Mouse (Mus musculus) spleen, postnatal 10 days (tissue): ENCODE results near the gene Cbwd1.

ENCODE experiments used
- DNase-seq, 2 experiments: peaks; one replicate each; pipeline ENCODE4 v3.0.0; 2021 to 2022; ENCODE audit warnings: low spot score in 2 of 2

Cbwd1 gene

GRCm38 (mm10) chr19:24961172-24961962 is at the start of gene Cbwd1:
TSS of gene Cbwd1 (minus strand) at chr19:24961610.
- DNase-seq = peak; percentile 94 to 99

DNA sequence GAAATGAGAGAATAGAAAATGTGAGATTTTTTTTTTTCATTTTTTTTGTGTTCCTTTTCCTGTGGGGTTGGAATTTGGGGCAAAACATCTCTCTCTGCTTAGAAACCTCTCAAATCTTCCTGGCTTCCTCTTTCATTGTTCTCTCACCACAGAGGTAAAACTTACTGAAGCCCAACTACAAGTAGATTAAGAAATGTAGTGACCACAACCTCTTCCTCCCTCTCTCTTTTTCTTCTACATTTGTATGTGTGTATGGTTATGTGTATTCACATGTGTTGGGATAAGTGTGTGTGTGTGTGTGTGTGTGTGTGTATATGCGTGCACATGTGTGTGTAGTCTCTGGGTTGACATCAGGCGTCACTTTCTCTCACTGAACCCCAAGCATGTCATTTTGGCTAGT is 47.1 kb upstream of the Cbwd1 start:
- no peak for DNase-seq

GRCm38 (mm10) chr19:25006686-25007085 is 45.3 kb upstream of the Cbwd1 start:
- DNase-seq = no peak

- DNase-seq = no peak
Observed at GRCm38 (mm10) chr19:25003810-25004209, 42.4 kb upstream of the Cbwd1 start.

DNA sequence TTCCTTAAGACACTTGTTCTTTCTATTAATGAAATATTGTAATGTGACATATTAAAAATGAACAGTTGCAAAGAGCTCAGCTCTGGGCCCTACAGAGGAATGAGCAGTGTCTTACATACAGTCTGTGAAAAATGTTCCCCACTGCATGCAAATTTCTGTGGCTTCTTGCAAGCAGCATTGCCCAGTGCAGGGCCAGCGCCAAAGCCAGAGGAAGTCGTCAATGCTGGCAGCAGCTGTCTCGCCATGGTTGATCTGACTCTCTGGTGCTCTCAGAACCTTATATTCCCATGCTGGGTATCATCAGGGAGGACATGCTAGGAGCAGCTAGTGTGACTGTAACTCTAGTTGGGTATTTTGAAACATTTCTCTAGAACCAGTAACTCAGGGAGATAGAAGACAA is 41.4 kb upstream of the Cbwd1 start:
- peak in 1 of 2 experiments; percentile 57 for DNase-seq

GRCm38 (mm10) chr19:25002032-25002431 is 40.6 kb upstream of the Cbwd1 start:
- no peak for DNase-seq

GRCm38 (mm10) chr19:25000153-25000552 is 38.7 kb upstream of the Cbwd1 start:
- DNase-seq = no peak

DNA sequence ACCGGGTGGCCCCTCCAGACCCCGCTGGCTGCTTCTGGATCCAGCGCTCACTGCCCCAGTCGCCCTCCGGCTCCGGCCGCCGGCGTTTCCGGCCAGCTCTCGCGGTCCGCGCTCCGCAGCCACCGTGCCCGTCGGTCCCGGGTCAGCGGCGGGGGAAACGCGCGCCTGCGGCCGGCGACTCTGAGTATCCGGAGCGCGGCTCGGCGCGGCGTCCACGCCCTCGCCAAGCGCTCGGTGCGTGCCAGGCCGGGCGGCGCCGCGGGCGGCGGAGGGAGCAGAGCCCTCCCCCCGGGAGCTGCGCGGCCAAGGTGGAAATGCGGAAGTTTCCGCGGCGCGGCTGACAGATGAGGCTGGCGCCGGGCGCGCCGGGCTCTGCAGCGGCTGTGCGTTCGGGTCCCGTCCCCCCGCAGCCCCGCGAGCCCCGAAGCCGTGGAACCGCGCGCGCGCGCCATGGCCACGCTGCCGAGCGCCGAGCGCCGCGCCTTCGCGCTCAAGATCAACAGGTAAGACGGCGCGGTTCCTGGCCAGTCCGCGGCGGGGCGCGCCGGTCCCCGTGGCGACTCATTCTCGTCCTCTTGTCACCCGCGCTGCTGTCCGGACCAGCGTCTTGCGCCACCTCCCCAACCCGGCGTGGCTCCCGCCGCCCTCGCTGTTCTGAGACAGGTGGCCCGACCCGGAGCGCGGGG is 37.9 kb upstream of the Cbwd1 start, which contains the start of gene Dock8:
Dock8 (plus strand) TSS at position 334 of the 686 bp plus-strand sequence.
- DNase-seq = peak; percentile 69 to 79

DNA sequence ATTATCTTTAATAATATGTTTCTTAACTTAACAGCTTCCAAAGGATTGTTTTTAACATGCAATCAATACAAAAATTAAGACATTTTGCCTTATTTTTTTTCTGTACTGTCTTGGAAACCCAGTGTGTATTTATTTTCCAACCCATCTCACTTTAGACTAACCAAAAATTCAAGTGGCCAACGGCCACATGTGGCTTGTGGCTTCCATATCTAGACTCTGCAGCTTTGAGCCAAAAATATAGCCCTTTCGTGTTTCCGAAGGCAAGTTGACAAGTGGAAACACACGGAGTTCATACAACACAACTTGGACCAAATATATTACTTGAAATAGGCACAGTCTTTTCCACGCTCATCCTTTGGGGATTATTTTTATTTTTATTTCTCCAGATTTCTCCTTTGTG is 37.2 kb upstream of the Cbwd1 start:
- no peak for DNase-seq

- DNase-seq = no peak
Observed at GRCm38 (mm10) chr19:24996815-24997704, 35.6 kb upstream of the Cbwd1 start.

DNA sequence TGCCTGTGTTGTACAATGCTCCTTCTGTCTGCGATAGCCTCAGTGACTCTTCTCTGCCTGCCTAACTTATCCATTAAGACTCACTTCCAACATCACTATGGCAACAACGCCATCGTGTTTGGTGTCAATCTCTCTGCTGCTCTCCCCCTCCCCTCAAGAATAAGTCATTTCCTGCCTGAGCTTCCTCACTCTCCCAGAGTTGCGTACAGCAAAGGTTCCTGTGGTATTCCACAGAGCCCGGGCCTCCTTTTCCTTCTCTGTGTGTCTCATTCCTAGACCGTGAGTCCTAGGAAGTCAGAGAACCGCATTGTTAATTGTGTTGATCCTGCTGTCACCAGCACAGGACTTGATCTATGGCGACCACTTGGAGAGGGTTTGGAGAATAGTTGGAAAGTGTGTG is 33.5 kb upstream of the Cbwd1 start:
- DNase-seq = no peak

GRCm38 (mm10) chr19:24993526-24993925 is 32.1 kb upstream of the Cbwd1 start:
- DNase-seq = no peak

- DNase-seq = no peak
Observed at GRCm38 (mm10) chr19:24990138-24990822, 28.9 kb upstream of the Cbwd1 start.

GRCm38 (mm10) chr19:24988831-24989230 is 27.4 kb upstream of the Cbwd1 start:
- DNase-seq = no peak

DNA sequence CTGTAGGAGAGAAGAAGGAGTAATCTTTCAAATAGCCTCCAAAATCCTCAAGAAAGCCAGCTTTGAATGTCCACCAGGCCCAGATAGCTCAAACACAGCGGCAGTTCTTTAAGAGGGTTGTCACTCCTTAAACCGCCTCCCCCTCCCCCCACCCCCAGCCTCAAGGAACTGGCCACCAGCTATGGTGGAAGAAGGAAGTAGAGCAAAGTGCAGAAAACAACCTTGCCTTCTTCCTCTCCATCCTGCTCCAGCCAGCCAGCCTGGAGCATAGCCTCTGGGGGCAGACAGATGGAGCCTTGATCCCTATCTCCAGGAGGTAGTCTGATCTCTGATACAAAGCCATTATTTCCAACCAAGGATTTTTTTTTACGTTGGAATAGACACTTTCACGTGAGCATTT is 25.9 kb upstream of the Cbwd1 start:
- DNase-seq = no peak

DNA sequence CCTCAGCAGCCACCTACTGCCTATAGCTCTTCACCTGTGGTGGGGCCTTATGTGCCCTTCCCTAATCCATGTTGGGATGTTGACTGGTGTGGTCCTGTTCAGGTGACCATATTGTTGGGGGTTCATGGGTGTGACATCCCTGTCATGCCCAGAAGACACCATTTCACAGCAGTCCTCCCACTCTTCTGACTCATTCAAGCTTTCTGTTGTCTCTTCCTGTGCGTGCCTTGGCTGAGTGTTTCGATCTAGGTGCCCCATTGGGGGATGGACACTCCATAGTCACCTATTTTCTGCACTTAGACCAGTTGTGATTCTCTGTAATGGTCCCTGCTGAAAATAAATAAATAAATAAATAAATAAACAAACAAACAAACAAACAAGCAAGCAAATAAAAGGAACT is 23.6 kb upstream of the Cbwd1 start:
- no peak for DNase-seq

- DNase-seq = no peak
Observed at GRCm38 (mm10) chr19:24983857-24984498, 22.6 kb upstream of the Cbwd1 start.

DNA sequence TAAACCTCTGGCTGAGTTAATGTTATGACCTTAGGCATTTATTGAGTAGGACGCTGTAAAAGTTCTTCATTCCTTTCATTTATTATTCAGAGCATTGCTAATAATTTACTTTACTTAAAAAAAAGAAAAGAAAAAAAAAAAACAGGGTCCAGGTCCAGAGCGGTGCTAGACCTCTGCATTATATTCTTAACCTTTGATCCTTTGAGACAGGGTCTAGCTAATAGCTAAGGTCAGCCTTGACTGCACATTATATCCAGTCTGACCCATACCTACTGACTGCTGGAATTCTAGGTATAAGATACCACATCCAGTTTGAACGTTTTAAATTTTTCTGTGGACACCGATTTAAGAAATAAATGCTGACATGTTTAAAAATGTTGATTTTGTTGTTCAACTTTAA is 21.6 kb upstream of the Cbwd1 start:
- DNase-seq = no peak

DNA sequence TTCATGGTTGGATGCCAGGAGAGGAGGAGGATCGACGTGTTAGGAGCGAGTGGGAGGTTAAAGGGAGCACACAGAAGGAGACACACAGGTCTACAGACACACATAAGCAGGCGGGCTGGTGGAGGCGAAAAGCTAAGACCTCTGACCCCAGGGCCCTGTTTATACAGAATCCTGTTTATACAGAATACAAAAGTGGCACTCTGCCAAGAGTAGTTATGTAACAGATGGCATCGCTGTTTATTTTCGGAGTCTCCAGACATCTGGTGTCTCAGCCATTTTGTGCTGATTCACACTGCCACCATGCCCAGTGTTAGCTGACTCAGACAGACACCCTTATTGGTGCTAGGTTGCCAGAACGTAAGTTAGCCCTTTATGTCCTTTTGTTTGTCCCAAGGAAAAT is 19.9 kb upstream of the Cbwd1 start:
- DNase-seq = no peak

GRCm38 (mm10) chr19:24978852-24979842 is 17.7 kb upstream of the Cbwd1 start:
- DNase-seq = no peak
